Mouse (Mus musculus) retina, embryonic 14.5 days (tissue): ENCODE data around the gene Dguok.

ENCODE experiments used
- DNase-seq: peaks from one replicate; pipeline ENCODE4 v3.0.0-alpha.2; 2015; ENCODE audit warnings: low spot score

Dguok gene

GRCm38 (mm10) chr6:83456131-83456983 lies 50.4 kb downstream of the Dguok start:
- DNase-seq = peak; percentile 77

- DNase-seq = peak; percentile 56
Observed at GRCm38 (mm10) chr6:83455328-83456130, 51.2 kb downstream of the Dguok start.

GRCm38 (mm10) chr6:83453706-83454105 lies 53.1 kb downstream of the Dguok start:
- peak; percentile 23 for DNase-seq

GRCm38 (mm10) chr6:83450451-83451303 lies 56.1 kb downstream of the Dguok start:
- DNase-seq = no peak

GRCm38 (mm10) chr6:83449440-83449839 lies 57.3 kb downstream of the Dguok start:
- no peak for DNase-seq

GRCm38 (mm10) chr6:83448911-83449310 lies 57.9 kb downstream of the Dguok start:
- DNase-seq = no peak

GRCm38 (mm10) chr6:83447031-83447430 lies 59.7 kb downstream of the Dguok start:
- no peak for DNase-seq

- no peak for DNase-seq
Observed at GRCm38 (mm10) chr6:83445796-83446195, 61.0 kb downstream of the Dguok start.

GRCm38 (mm10) chr6:83443441-83444340 lies 63.1 kb downstream of the Dguok start:
- peak; percentile 64 for DNase-seq

- no peak for DNase-seq
Observed at GRCm38 (mm10) chr6:83442639-83443038, 64.1 kb downstream of the Dguok start.

GRCm38 (mm10) chr6:83441259-83442061 lies 65.3 kb downstream of the Dguok start:
- DNase-seq = peak; percentile 86

- DNase-seq = peak; percentile 75
Observed at GRCm38 (mm10) chr6:83440510-83441258, 66.1 kb downstream of the Dguok start.

- DNase-seq = no peak
Observed at GRCm38 (mm10) chr6:83440197-83440509, 66.6 kb downstream of the Dguok start.

GRCm38 (mm10) chr6:83439781-83440180 lies 67.0 kb downstream of the Dguok start:
- no peak for DNase-seq

GRCm38 (mm10) chr6:83439119-83439767 lies 67.5 kb downstream of the Dguok start:
- no peak for DNase-seq

GRCm38 (mm10) chr6:83438584-83438983 lies 68.2 kb downstream of the Dguok start:
- no peak for DNase-seq

- no peak for DNase-seq
Observed at GRCm38 (mm10) chr6:83437802-83438201, 69.0 kb downstream of the Dguok start.

GRCm38 (mm10) chr6:83437225-83437624 lies 69.5 kb downstream of the Dguok start:
- DNase-seq = no peak

GRCm38 (mm10) chr6:83436547-83436946 lies 70.2 kb downstream of the Dguok start:
- DNase-seq = no peak
